Mouse (Mus musculus) layer of hippocampus, adult 9-11 months (tissue): ENCODE results near the gene Tmem171.

Experiments
- DNase-seq: peaks from one replicate; pipeline ENCODE4 v3.0.0; 2022

Tmem171 gene

GRCm38 (mm10) chr13:98691956-98692515 lies 2.6 kb downstream of the Tmem171 start:
- peak; percentile 25 for DNase-seq

DNA sequence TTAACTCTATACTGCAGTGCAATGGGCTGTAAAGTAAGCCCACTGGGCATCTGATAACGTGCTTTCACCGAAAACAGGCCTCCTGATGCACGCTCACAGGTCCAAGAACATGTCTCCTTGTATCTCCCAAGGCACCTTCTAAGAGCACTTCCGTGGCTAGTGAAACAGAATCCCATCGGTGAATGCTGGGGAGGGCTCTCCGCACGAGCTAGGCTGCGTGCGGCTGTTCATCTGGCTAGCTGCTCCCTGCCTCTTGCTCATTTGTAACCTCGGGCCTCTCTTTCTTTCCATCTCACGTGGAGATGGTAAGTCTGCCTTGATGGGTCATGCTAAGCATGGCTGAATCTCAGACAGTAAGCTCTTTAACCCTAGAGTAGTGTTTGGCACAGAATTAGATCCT lies 3.7 kb downstream of the Tmem171 start:
- DNase-seq, result no peak

GRCm38 (mm10) chr13:98689605-98690290 lies 4.9 kb downstream of the Tmem171 start:
- no peak for DNase-seq

- peak; percentile 32 for DNase-seq
These were observed 6.7 kb downstream of the Tmem171 start for GRCm38 (mm10) chr13:98687931-98688330.

DNA sequence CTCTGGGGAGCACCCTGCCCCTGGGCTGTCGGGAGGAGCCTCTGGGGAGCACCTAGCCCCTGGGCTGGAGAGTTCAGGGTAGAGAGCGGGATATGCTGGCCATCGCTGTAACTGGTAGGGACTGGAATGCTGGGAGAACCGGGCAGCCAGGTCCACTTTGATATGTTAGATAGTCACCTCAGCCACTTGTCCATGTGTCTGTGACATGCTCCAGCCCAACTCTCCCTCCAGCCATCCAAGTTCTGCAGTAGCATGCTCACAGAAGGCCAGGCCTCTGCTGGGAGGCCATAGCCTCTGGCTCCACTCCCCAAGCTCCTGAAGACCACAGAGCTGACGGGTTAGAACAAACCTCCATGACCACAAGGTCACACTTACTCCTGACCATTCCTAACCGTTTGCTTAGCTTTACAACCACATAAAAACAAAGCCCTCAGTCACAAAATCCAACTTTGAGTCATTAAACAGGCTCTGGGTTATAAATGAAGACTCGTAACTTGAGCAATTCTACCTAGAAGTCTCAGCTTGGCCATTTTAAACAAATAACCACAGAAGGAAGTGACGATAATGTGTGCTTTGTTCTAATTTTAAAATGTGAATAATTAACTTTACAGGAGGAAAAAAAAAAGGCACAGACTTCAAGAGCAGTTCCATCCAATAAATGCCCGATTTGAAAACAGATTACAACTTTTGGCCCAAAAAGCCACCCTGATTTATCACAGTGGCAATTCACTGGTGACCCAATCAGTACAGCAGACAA lies 10.3 kb downstream of the Tmem171 start:
- DNase-seq, result no peak

GRCm38 (mm10) chr13:98683412-98683811 lies 11.2 kb downstream of the Tmem171 start:
- DNase-seq, result no peak

DNA sequence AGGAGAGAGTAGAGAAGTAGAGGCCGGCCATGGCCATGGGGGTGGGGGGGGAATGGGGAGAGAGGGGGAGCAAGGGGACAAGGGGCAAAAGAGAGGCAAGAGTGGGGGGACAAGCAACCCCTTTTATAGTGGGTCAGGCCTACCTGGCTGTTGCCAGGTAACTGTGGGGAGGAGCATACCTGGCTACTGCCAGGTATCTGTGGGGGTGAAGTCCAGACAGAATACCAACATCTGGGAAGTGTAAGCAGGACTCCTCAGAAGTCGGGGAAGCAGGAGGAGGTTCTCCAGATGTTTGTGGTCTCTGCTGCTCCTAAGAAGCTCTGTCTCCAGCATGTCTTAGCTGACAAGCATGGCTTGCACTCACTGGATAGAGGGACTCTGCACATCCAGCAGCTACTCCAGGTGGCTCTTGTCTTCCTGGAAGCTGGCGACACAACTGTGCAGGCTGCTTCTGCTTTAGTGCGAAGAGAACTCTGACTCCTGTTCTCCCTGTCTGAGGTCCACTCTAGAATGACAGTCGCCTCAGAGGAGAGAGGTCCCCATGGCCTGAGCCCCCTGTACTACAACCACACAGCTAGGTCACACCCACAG lies 14.1 kb downstream of the Tmem171 start:
- DNase-seq, result no peak

GRCm38 (mm10) chr13:98679631-98680041 lies 15.0 kb downstream of the Tmem171 start:
- no peak for DNase-seq

- DNase-seq, result no peak
These were observed 15.4 kb downstream of the Tmem171 start for GRCm38 (mm10) chr13:98679230-98679629.

- DNase-seq, result no peak
These were observed 20.7 kb downstream of the Tmem171 start for GRCm38 (mm10) chr13:98673922-98674321.

- no peak for DNase-seq
These were observed 25.3 kb downstream of the Tmem171 start for GRCm38 (mm10) chr13:98669296-98669695.

- no peak for DNase-seq
These were observed 27.3 kb downstream of the Tmem171 start for GRCm38 (mm10) chr13:98667316-98667715.

- no peak for DNase-seq
These were observed 29.4 kb downstream of the Tmem171 start for GRCm38 (mm10) chr13:98665240-98665639.

DNA sequence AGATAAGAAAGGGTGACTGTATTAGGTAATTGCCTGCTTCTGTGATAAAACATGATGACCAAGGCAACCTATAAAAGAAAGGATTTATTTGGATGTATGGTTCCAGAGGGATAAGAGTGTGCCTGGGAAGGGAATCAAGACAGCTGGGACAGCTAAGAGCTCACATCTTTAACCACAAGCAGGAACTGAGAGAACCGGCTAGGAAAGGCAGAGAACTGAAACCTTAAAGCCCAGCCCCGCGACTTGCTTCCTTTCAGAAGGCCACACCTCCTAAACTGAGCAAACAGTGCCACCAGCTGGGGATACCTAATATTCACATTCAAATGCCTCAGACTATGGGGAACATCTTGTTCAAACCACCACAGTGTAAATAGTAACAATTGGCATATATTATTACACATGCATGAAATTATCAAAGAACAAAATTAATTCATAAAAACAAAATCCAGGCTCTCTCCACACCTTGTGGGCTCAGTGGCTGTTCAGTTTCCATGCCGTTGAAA lies 32.4 kb downstream of the Tmem171 start:
- DNase-seq, result no peak

DNA sequence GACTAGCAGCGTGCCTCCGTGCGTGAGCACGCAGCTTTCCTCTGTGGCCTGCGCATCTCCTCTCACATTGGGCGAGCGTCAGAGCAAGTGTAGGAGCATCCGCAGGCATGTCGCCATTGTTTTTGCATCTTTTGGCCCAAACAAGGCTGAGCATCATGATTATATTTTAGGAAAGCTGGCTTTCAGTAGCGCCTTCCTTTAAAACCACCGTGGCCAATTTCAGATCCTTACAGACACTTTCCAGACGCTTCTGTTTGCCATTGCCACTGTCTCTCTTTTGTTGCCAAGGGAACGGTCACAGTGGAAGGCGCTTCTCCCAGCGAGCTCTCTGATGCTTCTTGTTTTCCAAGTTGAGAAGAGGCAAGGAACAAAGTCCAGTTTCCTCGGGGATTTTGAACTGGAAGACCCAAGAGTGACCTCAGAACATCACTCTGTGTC lies 38.6 kb downstream of the Tmem171 start:
- DNase-seq, result peak; percentile 51

- DNase-seq, result no peak
These were observed 39.3 kb downstream of the Tmem171 start for GRCm38 (mm10) chr13:98655346-98655745.

- peak; percentile 6 for DNase-seq
These were observed 40.3 kb downstream of the Tmem171 start for GRCm38 (mm10) chr13:98654129-98654939.

DNA sequence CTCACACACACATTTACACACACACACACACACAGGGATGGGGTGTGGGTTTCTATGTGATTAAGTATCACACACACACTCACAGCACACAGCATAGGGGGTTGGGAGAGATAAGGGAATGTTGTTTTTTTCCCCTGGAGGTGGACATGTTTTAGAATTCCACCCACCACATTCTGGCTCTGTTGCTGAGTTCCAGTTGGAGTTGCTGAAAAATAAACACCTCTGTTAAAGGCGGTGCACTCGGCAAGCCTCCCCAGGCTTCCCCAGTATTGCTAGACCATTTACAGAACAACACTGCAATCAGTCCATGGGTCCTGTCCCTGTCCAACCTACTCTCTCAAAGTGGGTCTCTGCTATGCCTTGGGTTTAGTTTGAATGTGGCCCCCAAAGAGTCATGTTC lies 42.4 kb downstream of the Tmem171 start:
- peak; percentile 45 for DNase-seq

DNA sequence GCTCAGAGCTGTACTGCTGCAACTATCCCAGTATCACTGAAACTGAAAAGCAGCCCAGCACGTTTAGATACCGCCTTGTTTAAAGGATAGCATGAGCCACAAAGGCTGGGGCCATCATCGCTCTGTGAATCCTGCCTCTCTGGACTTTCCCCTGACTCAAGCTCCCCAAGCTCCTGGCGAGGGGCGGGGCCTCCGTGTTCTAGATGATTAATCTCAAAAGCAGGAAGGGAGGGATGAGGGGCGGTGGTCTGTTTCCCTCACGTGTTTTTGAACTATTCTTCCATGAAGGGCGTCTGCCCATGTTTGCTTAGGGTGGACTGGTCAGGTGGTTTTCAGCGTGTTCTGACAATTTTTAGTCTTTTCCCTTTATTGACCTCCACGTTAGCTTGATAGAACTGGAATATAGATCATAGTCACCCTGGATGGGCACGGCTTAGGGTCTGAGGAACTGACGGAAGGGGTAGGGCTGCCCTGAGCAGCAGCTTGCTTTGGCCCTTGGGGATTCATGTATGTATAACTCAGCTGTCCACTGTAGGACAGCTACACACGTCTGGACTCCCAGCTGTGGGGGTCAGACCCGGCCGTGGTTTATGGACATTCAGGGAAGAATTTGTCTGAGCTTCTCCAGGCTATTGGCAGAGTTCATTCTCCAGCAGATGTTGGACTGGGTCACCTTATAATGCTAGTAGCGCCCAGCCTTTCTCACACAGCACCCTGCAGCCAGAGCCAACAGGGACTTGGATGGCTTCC lies 43.2 kb downstream of the Tmem171 start:
- no peak for DNase-seq

DNA sequence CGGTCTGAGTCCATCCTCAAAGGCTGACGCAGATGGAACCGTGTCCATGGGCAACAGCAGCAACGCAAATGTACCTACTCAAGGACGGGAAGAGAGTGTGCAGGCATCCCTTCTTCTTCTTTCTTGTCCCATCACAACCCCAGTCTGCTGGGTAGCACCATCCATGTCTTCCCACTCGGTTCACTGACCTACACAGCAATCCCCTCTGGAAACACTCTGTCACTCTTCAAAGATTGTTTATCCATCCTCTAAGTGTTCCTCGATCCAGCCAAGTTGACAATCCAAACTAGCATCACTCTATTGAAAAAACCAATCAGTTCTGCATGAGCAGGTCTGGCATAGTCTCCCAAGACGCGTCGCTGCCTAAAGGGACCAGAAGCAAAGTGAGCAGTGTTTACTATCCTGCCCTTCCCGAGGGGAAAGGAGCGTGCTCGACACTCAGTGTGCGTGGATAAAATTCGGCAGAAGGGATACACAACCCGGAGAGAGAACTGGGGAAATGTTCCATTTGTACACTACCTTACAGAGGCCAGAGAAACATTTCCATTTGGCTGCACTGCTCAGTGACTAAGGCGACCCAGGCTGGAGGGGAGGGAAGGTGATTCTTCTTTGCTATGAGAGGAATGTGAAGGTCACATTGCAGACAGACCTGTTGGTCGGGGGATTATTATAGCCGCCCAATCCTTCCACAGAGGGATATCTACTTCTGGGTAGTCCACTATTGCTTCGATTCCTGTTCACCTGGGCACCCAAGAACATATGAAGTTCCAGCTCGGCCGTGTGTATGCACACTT lies 46.7 kb downstream of the Tmem171 start:
- no peak for DNase-seq
